Mouse (Mus musculus) spleen, adult 2 months (tissue): ENCODE results near the gene Wfikkn2. TPM values are rescaled to one million over a fixed set of nuclear protein-coding genes. Genes with fewer than 3 reads are reported as not detected.

Source experiments
- DNase-seq, 2 experiments: peaks; one replicate each; pipeline versions ENCODE4 v3.0.0 to v3.0.0-alpha.2; 2012 to 2021; ENCODE audit warnings: low spot score in 2 of 2, low read depth in 1 of 2
- H3K27ac ChIP-seq: fragments of 200-500 bp; 2 replicates; pipeline ENCODE4 v1.5.1; 2012; ENCODE audit warnings: low read length, inconsistent platforms; ENCODE audit not compliant: insufficient read depth
- H3K27me3 ChIP-seq: fragments of 200-500 bp; 2 replicates; pipeline ENCODE4 v1.6.1; 2012; ENCODE audit warnings: mild to moderate bottlenecking, moderate library complexity, low read length, inconsistent platforms; ENCODE audit not compliant: control insufficient read depth, insufficient read depth
- H3K36me3 ChIP-seq: fragments of 200-500 bp; 2 replicates; pipeline ENCODE4 v1.6.1; 2012; ENCODE audit warnings: mild to moderate bottlenecking, low read length, inconsistent platforms; ENCODE audit not compliant: control insufficient read depth, insufficient read depth
- H3K4me1 ChIP-seq: fragments of 200-500 bp; 2 replicates; pipeline ENCODE4 v1.6.1; 2011; ENCODE audit warnings: inconsistent platforms; ENCODE audit not compliant: control insufficient read depth, insufficient read depth, insufficient read length
- H3K4me3 ChIP-seq: fragments of 200-500 bp; 2 replicates; pipeline ENCODE4 v1.5.1; 2011; ENCODE audit warnings: mild to moderate bottlenecking, inconsistent platforms; ENCODE audit not compliant: insufficient read depth, insufficient read length; ENCODE audit errors: extremely low read depth
- CTCF ChIP-seq: fragments of 200-500 bp; IDR thresholded peaks from 2 replicates; pipeline ENCODE4 v1.5.1; 2011; ENCODE audit warnings: mild to moderate bottlenecking, inconsistent platforms; ENCODE audit not compliant: insufficient read depth, insufficient read length, insufficient replicate concordance; ENCODE audit errors: extremely low read depth
- POLR2A ChIP-seq: fragments of 200-500 bp; IDR thresholded peaks from 2 replicates; pipeline ENCODE4 v1.6.1; 2011; ENCODE audit warnings: low read depth, low read length, inconsistent platforms
- WGBS: fragments of 180-500 bp; shearing (Covaris S2); methylation state at CpG from one replicate; pipeline ENCODE4 v1.1.7; 2018; 5-methylcytosine and 5-hydroxymethylcytosine counted together
- polyA plus RNA-seq: library from polyadenylated mRNA; depleted of rRNA; stranded (reverse); fragments of >200 nt; gene quantifications from 2 replicates; pipeline ENCODE4 v1.2.3, GENCODE M21; 2012

Wfikkn2 gene
- polyA plus RNA-seq, 1 experiment: 0.69 TPM

DNA sequence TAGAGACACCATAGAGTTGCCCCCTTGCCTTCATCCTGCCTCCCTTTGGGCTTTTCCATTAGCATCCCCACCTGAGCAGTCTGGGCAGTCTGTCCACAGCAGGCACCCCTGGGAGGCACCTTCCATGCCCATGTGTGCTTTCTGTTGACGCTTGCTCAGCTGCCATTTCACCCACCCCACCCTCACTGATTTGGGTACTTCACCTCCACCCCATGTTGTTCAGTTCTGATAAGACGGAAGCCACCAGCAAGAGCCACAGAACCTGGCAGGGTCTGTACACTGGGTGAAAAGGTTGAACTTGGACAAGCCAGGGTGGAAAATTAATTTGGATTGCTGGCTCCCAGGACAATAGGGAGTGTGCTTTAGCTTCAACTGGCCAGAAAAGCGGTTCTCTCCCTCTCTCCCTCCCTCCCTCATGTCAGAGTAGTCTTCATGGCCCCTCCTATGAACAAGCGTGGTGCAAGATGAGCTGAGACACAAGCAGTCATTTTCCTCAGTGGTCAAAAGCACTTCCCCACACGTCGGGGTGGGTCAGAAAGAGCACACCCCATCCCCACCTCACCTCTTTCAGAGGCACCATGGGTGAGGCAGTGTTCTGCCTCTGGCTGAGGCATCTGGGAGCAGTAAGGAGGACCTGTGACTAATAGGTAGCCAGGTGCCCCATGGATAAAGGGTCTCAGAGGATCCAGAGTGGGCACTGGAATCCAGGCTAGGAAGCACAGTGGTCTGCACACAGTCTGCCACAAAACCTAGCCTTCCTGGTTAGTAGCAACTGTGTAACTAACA is 16.0 kb upstream of the Wfikkn2 start:
- H3K4me1 ChIP-seq: no peaks in the 10 kb centered on the region; the same call in 1 of the 2 replicates
- 59% methylated on average over 6 of the region's 6 CpGs for WGBS
- no peak for DNase-seq
- TF ChIP-seq POLR2A (no peak), CTCF (no peak)
- no peak overlapping the region for H3K27ac ChIP-seq
- H3K4me3 ChIP-seq: no peak overlapping the region
- H3K27me3 ChIP-seq: no peaks in the 10 kb centered on the region
- no peaks in the 10 kb centered on the region for H3K36me3 ChIP-seq

- Histone ChIP-seq H3K27me3 (no peaks in the 10 kb centered on the region), H3K4me3 (no peak overlapping the region), H3K36me3 (no peaks in the 10 kb centered on the region), H3K4me1 (no peaks in the 10 kb centered on the region; the same call in 1 of the 2 replicates), H3K27ac (no peak overlapping the region)
- 9% methylated on average over 4 of the region's 4 CpGs for WGBS
- no peak for DNase-seq
- TF ChIP-seq CTCF (no peak), POLR2A (no peak)
Observed at GRCm38 (mm10) chr11:94259814-94260213, 14.0 kb upstream of the Wfikkn2 start.

DNA sequence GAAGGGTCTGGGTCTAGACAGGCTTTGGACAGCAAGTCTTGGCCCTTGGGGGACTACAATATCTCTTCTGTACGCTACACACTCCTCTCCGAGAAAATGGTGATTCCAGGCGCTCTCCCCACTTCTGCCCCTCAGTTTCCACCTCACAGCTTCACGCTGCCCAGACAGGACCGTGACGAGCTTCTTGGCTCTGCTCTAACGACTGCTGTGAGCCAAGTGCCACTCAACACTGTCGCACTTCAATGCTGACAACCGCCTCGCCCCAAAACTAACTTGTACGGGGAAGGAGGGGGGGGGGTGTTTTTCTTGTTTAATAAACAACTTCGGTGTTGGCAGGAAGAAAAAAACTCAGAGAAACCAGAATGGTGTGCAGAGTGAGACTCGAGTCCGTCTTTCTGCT is 12.2 kb upstream of the Wfikkn2 start:
- Histone ChIP-seq H3K36me3 (no peaks in the 10 kb centered on the region), H3K4me1 (peaks cover 5% of the 10 kb centered on the region; the same call in 1 of the 2 replicates), H3K27me3 (no peaks in the 10 kb centered on the region), H3K4me3 (no peak overlapping the region), H3K27ac (no peak overlapping the region)
- DNase-seq: no peak
- WGBS: 93% methylated on average over 14 of the region's 14 CpGs
- no peak for TF ChIP-seq POLR2A
- no peak for TF ChIP-seq CTCF

- Histone ChIP-seq H3K27ac (no peak overlapping the region), H3K4me1 (peaks cover 5% of the 10 kb centered on the region; the same call in 1 of the 2 replicates), H3K27me3 (no peaks in the 10 kb centered on the region), H3K36me3 (no peaks in the 10 kb centered on the region), H3K4me3 (no peak overlapping the region)
- TF ChIP-seq POLR2A: no peak
- no peak for TF ChIP-seq CTCF
- no peak for DNase-seq
- 88% methylated on average over 5 of the region's 5 CpGs for WGBS
Observed at GRCm38 (mm10) chr11:94255733-94256132, 9.9 kb upstream of the Wfikkn2 start.

DNA sequence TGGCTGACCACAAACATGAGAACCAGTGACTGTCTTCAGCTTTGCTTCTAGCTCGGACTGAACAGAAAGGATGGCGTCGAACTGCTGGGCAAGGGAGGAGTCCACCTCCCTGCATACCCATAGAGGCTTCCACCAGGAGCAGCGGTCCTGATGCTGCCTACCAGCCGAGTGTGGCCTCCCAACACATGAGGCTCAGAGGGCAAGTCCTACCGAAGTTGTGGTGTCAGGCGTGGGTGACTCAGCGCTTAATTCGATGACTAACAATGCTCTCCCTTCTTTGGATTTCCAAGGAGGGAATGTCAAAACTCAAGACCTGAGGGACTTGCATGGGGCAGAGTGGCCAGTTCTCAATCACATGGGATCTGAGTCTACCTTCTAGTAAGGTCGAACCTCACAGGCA is 7.9 kb upstream of the Wfikkn2 start:
- Histone ChIP-seq H3K36me3 (no peaks in the 10 kb centered on the region), H3K4me1 (peaks cover 5% of the 10 kb centered on the region; the same call in 1 of the 2 replicates), H3K27me3 (no peaks in the 10 kb centered on the region), H3K4me3 (no peak overlapping the region), H3K27ac (no peak overlapping the region)
- TF ChIP-seq POLR2A: no peak
- no peak for TF ChIP-seq CTCF
- no peak for DNase-seq
- 59% methylated on average over 10 of the region's 10 CpGs for WGBS

DNA sequence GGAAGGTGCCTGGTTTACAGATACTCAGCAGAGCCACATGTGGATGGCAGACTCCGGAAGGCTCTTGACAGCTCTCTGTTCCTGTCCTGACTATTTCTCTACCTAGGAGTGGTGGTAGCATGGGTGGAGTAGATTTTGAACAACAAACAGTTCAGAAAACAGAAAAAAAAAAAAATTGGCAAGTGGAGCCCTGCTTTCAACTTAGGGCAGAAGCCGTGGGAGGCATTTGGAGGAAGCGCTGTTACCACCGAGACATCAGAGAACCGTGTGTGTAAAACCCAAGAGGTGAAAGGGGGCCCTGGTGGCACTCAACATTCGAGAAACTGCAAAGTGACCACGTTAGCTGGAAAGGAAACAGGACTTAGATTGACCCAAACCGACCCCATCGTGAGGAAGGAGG is 7.4 kb upstream of the Wfikkn2 start:
- WGBS: 31% methylated on average over 9 of the region's 9 CpGs
- Histone ChIP-seq H3K4me1 (peaks cover 5% of the 10 kb centered on the region; the same call in 1 of the 2 replicates), H3K36me3 (no peaks in the 10 kb centered on the region), H3K27ac (no peak overlapping the region), H3K4me3 (no peak overlapping the region), H3K27me3 (no peaks in the 10 kb centered on the region)
- no peak for DNase-seq
- TF ChIP-seq CTCF (no peak), POLR2A (no peak)

- no peak overlapping the region for H3K27ac ChIP-seq
- peaks cover 3% of the 10 kb centered on the region; the same call in 1 of the 2 replicates for H3K4me1 ChIP-seq
- no peaks in the 10 kb centered on the region for H3K36me3 ChIP-seq
- TF ChIP-seq CTCF (no peak), POLR2A (no peak)
- no peak overlapping the region for H3K4me3 ChIP-seq
- WGBS: 85% methylated on average over 8 of the region's 8 CpGs
- no peak for DNase-seq
- no peaks in the 10 kb centered on the region for H3K27me3 ChIP-seq
Observed at GRCm38 (mm10) chr11:94246789-94247061, 920 bp upstream of the Wfikkn2 start.
